Mouse (Mus musculus) heart, adult 2 months (tissue): ENCODE data around the gene Fam124a. TPM values are rescaled to one million over a fixed set of nuclear protein-coding genes. Genes with fewer than 3 reads are reported as not detected.

Source experiments
- DNase-seq, 2 experiments: peaks; one replicate each; pipeline ENCODE4 v3.0.0; 2021
- H3K27ac ChIP-seq: fragments of 200-600 bp; 2 replicates; pipeline ENCODE4 v1.8.1; 2022
- H3K27me3 ChIP-seq: fragments of 200-500 bp; 2 replicates; pipeline ENCODE4 v1.6.1; 2012; ENCODE audit warnings: mild to moderate bottlenecking, low read length, inconsistent platforms, mixed read lengths; ENCODE audit not compliant: control insufficient read depth, insufficient read depth
- H3K36me3 ChIP-seq: fragments of 200-500 bp; 2 replicates; pipeline ENCODE4 v1.6.1; 2012; ENCODE audit warnings: low read length, inconsistent platforms; ENCODE audit not compliant: control insufficient read depth, insufficient read depth
- H3K4me1 ChIP-seq: fragments of 200-500 bp; 2 replicates; pipeline ENCODE4 v1.6.1; 2011; ENCODE audit warnings: low read length; ENCODE audit not compliant: control insufficient read depth, insufficient read depth
- H3K4me3 ChIP-seq: fragments of 200-600 bp; 2 replicates; pipeline ENCODE4 v1.8.1; 2022
- H3K79me2 ChIP-seq: fragments of 200-500 bp; replicated peaks from 2 replicates; pipeline ENCODE4 v1.6.1; 2012; ENCODE audit warnings: mild to moderate bottlenecking, inconsistent platforms, low read length, moderate library complexity, mixed read lengths; ENCODE audit not compliant: control insufficient read depth, insufficient read depth
- H3K9ac ChIP-seq: fragments of 200-500 bp; 2 replicates; pipeline ENCODE4 v1.6.1; 2012; ENCODE audit warnings: low read depth, mild to moderate bottlenecking, control low read depth, inconsistent platforms, low read length, mixed read lengths
- CTCF ChIP-seq: fragments of 200-600 bp; IDR thresholded peaks from 2 replicates; pipeline ENCODE4 v1.8.1; 2022; ENCODE audit warnings: antibody characterized with exemption, mild to moderate bottlenecking, moderate library complexity
- EP300 ChIP-seq: fragments of 200-500 bp; IDR thresholded peaks from 2 replicates; pipeline ENCODE4 v1.6.1; 2011; ENCODE audit warnings: low read depth, low read length, control low read depth; ENCODE audit not compliant: insufficient read depth
- POLR2A ChIP-seq: fragments of 200-500 bp; IDR thresholded peaks from 2 replicates; pipeline ENCODE4 v1.6.1; 2011; ENCODE audit warnings: mild to moderate bottlenecking, low read depth, low read length, control low read depth; ENCODE audit not compliant: insufficient read depth
- WGBS: fragments of 180-500 bp; shearing (Covaris S2); methylation state at CpG from one replicate; pipeline ENCODE4 v1.1.7; 2018; 5-methylcytosine and 5-hydroxymethylcytosine counted together
- intact Hi-C: fragments of 180-260 bp; cut with DNase I; formaldehyde crosslinking; loops from one replicate; pipeline ENCODE4 v1.15.1; 2025
- long read RNA-seq: library from polyadenylated mRNA; stranded (forward); transcript quantifications from one replicate; pipeline ENCODE4 v2.0.0, GENCODE M21; 2021
- polyA plus RNA-seq: library from polyadenylated mRNA; depleted of rRNA; stranded (reverse); fragments of >200 nt; gene quantifications from 2 replicates; pipeline ENCODE4 v1.2.3, GENCODE M21; 2012; rRNA removed
- total RNA-seq, 2 experiments: library from RNA; stranded (reverse); gene quantifications; 2 replicates each; pipeline ENCODE4 v1.2.3; 2021

Gene Fam124a
- total RNA-seq (1 to 10 TPM; 3.4 TPM), polyA plus RNA-seq (5.6 and 7.9 TPM in 2 replicates)
- long read RNA-seq: 0 reads

- H3K9ac ChIP-seq: peak within 1 kb of the TSS; percentile 84
- intact Hi-C loops: loop anchor here (2.0 to 5.0 kb wide), 2 partner anchors 63 to 205 kb away; partner anchors contain the start of gene Ints6
- peaks cover 7% of the 10 kb centered on the region for H3K4me1 ChIP-seq
- H3K79me2 ChIP-seq: no peaks in the 10 kb centered on the region
- peak within 1 kb of the TSS; percentile 63 for H3K4me3 ChIP-seq
- no peaks in the 10 kb centered on the region for H3K36me3 ChIP-seq
- H3K27ac ChIP-seq: peak within 1 kb of the TSS; percentile 67
- H3K27me3 ChIP-seq: no peaks in the 10 kb centered on the region
- peak; percentile 30; the same call in 1 of the 2 replicates for TF ChIP-seq POLR2A
- TF ChIP-seq CTCF: peak; percentile 71
- no peak for TF ChIP-seq EP300
- WGBS: under 1% methylated on average over 51 of the region's 51 CpGs
- peak; percentile 80 to 82 for DNase-seq
Observed at GRCm38 (mm10) chr14:62555309-62555829, at the start of gene Fam124a. Fam124a (plus strand) TSS chr14:62555737.

- no peak overlapping the region for H3K4me3 ChIP-seq
- no peaks in the 10 kb centered on the region for H3K79me2 ChIP-seq
- no peaks in the 10 kb centered on the region for H3K36me3 ChIP-seq
- no peaks in the 10 kb centered on the region for H3K27me3 ChIP-seq
- intact Hi-C loops: no loop called here
- no peak for DNase-seq
- no peak for TF ChIP-seq EP300
- TF ChIP-seq POLR2A: no peak
- TF ChIP-seq CTCF: no peak
- peaks cover 4% of the 10 kb centered on the region for H3K4me1 ChIP-seq
- no peak overlapping the region for H3K9ac ChIP-seq
- no peak overlapping the region for H3K27ac ChIP-seq
- 82% methylated on average over 3 of the region's 3 CpGs for WGBS
Observed at GRCm38 (mm10) chr14:62506261-62506660, 49.3 kb upstream of the Fam124a start.

- Histone ChIP-seq H3K79me2 (no peaks in the 10 kb centered on the region), H3K4me3 (no peak overlapping the region), H3K4me1 (peaks cover 4% of the 10 kb centered on the region), H3K9ac (no peak overlapping the region), H3K27me3 (no peaks in the 10 kb centered on the region), H3K27ac (peak overlapping the region; percentile 51), H3K36me3 (no peaks in the 10 kb centered on the region)
- DNase-seq: peak; percentile 52 to 56
- 36% methylated on average over 3 of the region's 3 CpGs for WGBS
- intact Hi-C loops: no loop called here
- TF ChIP-seq CTCF (no peak), POLR2A (no peak), EP300 (no peak)
Observed at GRCm38 (mm10) chr14:62509350-62509749, 46.2 kb upstream of the Fam124a start.

GRCm38 (mm10) chr14:62512845-62513244, 42.7 kb upstream of the Fam124a start:
- no peak overlapping the region for H3K9ac ChIP-seq
- H3K27me3 ChIP-seq: no peaks in the 10 kb centered on the region
- no peaks in the 10 kb centered on the region for H3K79me2 ChIP-seq
- TF ChIP-seq CTCF: no peak
- no peak for TF ChIP-seq POLR2A
- no peak for TF ChIP-seq EP300
- no peak overlapping the region for H3K4me3 ChIP-seq
- peaks cover 4% of the 10 kb centered on the region for H3K4me1 ChIP-seq
- H3K27ac ChIP-seq: no peak overlapping the region
- intact Hi-C loops: no loop called here
- no peak for DNase-seq
- 73% methylated on average over 1 of the region's 1 CpGs for WGBS
- no peaks in the 10 kb centered on the region for H3K36me3 ChIP-seq

- Histone ChIP-seq H3K27ac (no peak overlapping the region), H3K4me3 (no peak overlapping the region)
- intact Hi-C loops: no loop called here
Observed at GRCm38 (mm10) chr14:62530951-62531350, 24.6 kb upstream of the Fam124a start.

GRCm38 (mm10) chr14:62536127-62536526, 19.4 kb upstream of the Fam124a start:
- H3K27me3 ChIP-seq: no peaks in the 10 kb centered on the region
- no peaks in the 10 kb centered on the region for H3K79me2 ChIP-seq
- no peak overlapping the region for H3K9ac ChIP-seq
- 41% methylated on average over 5 of the region's 5 CpGs for WGBS
- TF ChIP-seq POLR2A (no peak), CTCF (no peak), EP300 (no peak)
- no peaks in the 10 kb centered on the region for H3K4me1 ChIP-seq
- no peak overlapping the region for H3K4me3 ChIP-seq
- peak; percentile 35 to 43 for DNase-seq
- no peak overlapping the region for H3K27ac ChIP-seq
- intact Hi-C loops: no loop called here
- H3K36me3 ChIP-seq: no peaks in the 10 kb centered on the region

More at GRCm38 (mm10) chr14:62530951-62531350, 24.6 kb upstream of the Fam124a start:
- no peak for DNase-seq
- 55% methylated on average over 2 of the region's 2 CpGs for WGBS
- H3K36me3 ChIP-seq: no peaks in the 10 kb centered on the region
- no peak overlapping the region for H3K9ac ChIP-seq
- no peaks in the 10 kb centered on the region for H3K79me2 ChIP-seq
- no peaks in the 10 kb centered on the region for H3K4me1 ChIP-seq
- H3K27me3 ChIP-seq: no peaks in the 10 kb centered on the region
- TF ChIP-seq POLR2A (no peak), CTCF (no peak), EP300 (no peak)
